Mouse (Mus musculus) Patski (cell line): ENCODE measurements around the gene Csnk2b. TPM values are rescaled to one million over a fixed set of nuclear protein-coding genes. Genes with fewer than 3 reads are reported as not detected.

ENCODE experiments used
- ATAC-seq: fragments of 100-300 bp; one replicate; pipeline ENCODE4 v1.8.0; 2021
- CTCF ChIA-PET: fragments of 350-600 bp; sonication (Branson Sonifier 250); formaldehyde crosslinking; loops from one replicate; lab custom pipeline; 2022; ENCODE audit warnings: inconsistent platforms; lab: Charles Lee
- POLR2A ChIA-PET: fragments of 350-600 bp; sonication (Branson Sonifier 250); formaldehyde crosslinking; loops from one replicate; lab custom pipeline; 2022; ENCODE audit warnings: antibody characterized with exemption, inconsistent platforms; lab: Charles Lee
- DNase-seq: peaks from one replicate; pipeline ENCODE4 v3.0.0-alpha.2; 2011; ENCODE audit warnings: low read depth, low spot score
- H3K27me3 ChIP-seq: fragments of 371-371 bp; one replicate; pipeline ENCODE4 v1.5.1; 2021
- CTCF ChIP-seq: fragments of 100-300 bp; IDR thresholded peaks from one replicate; pipeline ENCODE4 v1.5.1; 2021
- in situ Hi-C: fragments of 300-500 bp; cut with MboI; formaldehyde crosslinking; loops from 3 replicates; pipeline ENCODE4 v1.11.1; 2018; ENCODE audit warnings: low pct_unique_long_range_greater_than_20kb, mixed read lengths
- polyA plus RNA-seq: library from polyadenylated mRNA; unstranded; gene quantifications from one replicate; pipeline ENCODE4 v1.2.3, GENCODE M21; 2021

Gene Csnk2b
- polyA plus RNA-seq, 1 experiment from 2014 or later: 254 TPM

DNA sequence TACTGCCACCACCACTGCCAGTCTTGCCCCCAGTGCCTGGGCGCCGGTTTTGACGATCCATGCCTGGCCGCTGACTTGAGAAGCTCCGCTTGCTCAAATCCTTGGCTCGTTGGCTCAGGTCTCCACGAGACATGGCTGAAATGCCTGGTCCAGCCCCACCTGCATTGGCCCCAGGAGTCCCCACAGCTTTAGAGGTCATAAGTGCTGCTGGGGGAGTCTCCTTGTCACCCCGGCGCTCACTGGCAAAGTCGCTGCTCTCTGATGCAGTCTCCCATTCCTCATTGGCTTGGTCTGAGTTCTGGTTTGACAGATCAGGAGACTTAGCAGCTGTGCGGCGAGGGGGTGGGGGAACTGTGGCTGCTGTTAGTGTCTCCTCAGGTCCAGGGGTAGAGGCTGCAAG, 33.6 kb upstream of the Csnk2b start:
- no peaks in the 10 kb centered on the region for H3K27me3 ChIP-seq
- in situ Hi-C loops: no loop called here
- TF ChIP-seq CTCF: no peak
- no peak for ATAC-seq
- CTCF ChIA-PET: interaction anchor here (0.8 to 1.7 kb wide), 4 partner anchors 11 to 19 kb away, joined by 3 to 6 read pairs (median 3); no protein-coding TSS in a partner anchor
- DNase-seq: no peak
- POLR2A ChIA-PET: interaction anchor here (0.8 to 1.8 kb wide), 2 partner anchors 9 to 12 kb away, joined by 3 to 6 read pairs; no protein-coding TSS in a partner anchor

DNA sequence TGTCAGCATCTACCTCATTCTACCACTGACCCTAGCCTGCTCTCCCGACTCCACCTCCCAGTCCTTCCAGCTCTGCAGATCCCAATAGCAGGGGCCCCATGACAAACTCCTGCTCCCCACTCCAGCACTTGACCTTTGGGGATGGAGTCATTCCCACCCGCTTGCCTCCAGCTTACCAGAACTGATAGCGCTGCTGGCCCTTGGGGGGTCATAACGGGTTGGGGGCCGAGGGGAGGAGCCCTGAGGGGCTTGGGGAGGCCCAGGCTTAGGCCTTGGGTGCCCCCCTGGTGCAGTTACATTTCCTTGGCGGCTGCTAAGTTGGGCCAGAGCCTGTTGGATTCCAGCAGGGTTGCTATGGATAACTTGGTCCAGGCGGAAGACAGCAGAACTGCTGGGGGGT, 32.8 kb upstream of the Csnk2b start:
- ATAC-seq: no peak
- H3K27me3 ChIP-seq: no peaks in the 10 kb centered on the region
- TF ChIP-seq CTCF: no peak
- in situ Hi-C loops: no loop called here
- DNase-seq: no peak
- POLR2A ChIA-PET: interaction anchor here (1.3 to 1.8 kb wide), 2 partner anchors 9 kb away, joined by 4 to 6 read pairs; no protein-coding TSS in a partner anchor
- CTCF ChIA-PET: no interaction called here

DNA sequence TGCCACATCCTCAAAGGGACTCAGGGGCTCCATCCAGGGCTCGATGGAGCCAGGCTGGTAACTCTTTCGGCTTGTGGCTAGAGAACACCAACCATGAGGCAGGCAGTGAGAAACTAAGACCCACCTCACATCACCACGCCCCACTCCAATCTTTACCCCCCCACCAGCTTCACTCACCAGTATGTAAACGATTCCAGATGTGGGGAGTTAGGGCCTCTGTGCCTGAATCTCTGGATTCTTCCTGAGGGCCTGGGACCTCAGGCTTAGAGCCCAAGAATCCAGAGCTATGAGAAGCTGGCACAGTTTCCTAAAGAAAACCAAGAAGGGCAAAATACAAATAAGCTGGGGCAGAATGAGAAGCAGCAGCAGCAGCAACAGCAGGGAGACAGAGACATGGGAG, 32.1 kb upstream of the Csnk2b start:
- no peak for TF ChIP-seq CTCF
- no peaks in the 10 kb centered on the region for H3K27me3 ChIP-seq
- in situ Hi-C loops: no loop called here
- DNase-seq (no peak), ATAC-seq (no peak)
- ChIA-PET POLR2A (interaction anchor here (1.3 kb wide), 1 partner anchor 9 kb away, joined by 4 read pairs; no protein-coding TSS in a partner anchor), CTCF (no interaction called here)

DNA sequence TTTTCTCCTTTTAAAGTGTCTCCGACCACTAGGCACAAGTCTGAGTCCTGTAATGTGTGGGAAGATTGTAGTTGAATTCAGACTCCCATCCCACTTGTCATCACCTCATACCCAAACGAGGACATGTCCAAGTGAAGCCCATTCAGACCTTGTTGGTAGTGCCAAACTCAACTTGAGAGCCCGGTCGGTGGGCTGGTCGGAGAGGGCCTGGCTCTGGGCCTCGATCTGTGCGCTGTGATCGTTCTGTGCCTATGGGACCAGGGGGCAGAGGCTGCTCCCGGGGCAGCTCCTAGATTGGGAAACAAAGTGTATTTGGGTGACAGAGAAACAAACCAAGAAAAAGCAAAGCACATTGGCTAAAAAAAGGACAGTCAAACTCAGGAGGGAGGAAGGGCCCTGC, 31.2 kb upstream of the Csnk2b start:
- ChIA-PET POLR2A (interaction anchor here (1.2 kb wide), 1 partner anchor 10 kb away, joined by 5 read pairs; no protein-coding TSS in a partner anchor), CTCF (interaction anchor here (1.2 kb wide), 1 partner anchor 9 kb away, joined by 4 read pairs; no protein-coding TSS in a partner anchor)
- DNase-seq: no peak
- no peak for TF ChIP-seq CTCF
- ATAC-seq: no peak
- no peaks in the 10 kb centered on the region for H3K27me3 ChIP-seq
- in situ Hi-C loops: no loop called here

DNA sequence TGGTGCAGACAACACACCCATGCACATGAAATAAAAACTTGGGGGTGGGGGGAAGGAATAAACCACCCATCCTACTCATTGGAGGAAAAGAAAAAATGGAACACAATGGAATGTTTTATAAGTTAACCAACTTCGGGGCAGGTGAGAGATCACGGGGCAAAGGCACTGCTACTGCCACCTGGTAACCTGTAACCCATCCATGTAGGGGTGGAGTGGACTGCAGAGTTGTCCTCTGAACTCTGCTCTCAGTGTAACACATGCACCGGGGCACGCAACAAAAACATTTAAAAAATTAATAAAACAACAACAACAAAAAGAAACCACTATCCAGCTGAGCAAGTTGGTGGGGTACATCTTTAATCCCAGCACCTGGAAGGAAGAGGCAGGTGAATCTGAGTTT, 30.3 kb upstream of the Csnk2b start:
- no peak for ATAC-seq
- ChIA-PET CTCF (interaction anchor here (1.2 kb wide), 1 partner anchor 10 kb away, joined by 4 read pairs; no protein-coding TSS in a partner anchor), POLR2A (interaction anchor here (1.2 kb wide), 1 partner anchor 11 kb away, joined by 5 read pairs; no protein-coding TSS in a partner anchor)
- no peak for DNase-seq
- TF ChIP-seq CTCF: no peak
- H3K27me3 ChIP-seq: no peaks in the 10 kb centered on the region
- in situ Hi-C loops: no loop called here

DNA sequence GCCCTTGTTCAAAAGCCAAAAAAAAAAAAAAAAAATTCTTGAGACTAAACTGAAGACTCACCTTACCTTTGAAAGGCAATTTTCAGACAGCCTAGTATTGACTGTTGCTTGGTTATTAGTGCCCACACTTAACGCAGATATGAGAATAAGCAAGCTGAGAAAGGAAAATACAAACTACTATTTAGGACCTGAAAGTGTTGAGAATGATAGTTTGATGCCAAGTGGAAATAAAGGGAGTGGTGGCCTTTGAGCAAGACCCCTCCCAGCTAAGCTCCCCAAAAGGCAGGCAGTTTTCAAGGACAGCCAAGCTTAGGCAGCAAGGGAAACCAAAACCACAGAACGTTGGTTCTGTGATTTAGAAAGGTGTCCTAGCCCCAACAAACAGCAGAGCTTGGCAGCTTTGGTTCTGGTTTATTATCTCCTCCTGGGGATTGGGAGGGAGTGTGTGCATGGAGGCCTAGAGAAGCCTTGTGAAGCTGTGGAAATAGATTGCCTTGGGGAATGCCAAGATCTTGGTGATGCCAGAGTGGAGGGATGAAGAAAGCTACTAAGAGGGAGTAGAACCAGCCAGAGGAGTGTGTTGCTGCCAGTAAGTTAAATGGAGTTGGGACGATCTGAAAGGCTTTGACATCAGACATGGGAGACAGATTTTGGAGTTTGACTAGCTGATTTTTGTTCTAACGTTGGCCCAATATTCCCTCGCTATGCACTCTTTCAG, 26.2 kb upstream of the Csnk2b start:
- no peaks in the 10 kb centered on the region for H3K27me3 ChIP-seq
- ATAC-seq (no peak), DNase-seq (no peak)
- CTCF ChIA-PET: interaction anchor here (1.1 kb wide), 1 partner anchor 18 kb away, joined by 3 read pairs; no protein-coding TSS in a partner anchor
- POLR2A ChIA-PET: interaction anchor here (0.7 to 3.7 kb wide), 6 partner anchors 9 to 216 kb away, joined by 5 to 17 read pairs (median 7); partner anchors contain the start of gene Prrc2a
- in situ Hi-C loops: loop anchor here (25.0 kb wide), 1 partner anchor 511 kb away; the partner anchor contains the start of genes Atf6b, Fkbpl, Ppt2 and Prrt1
- TF ChIP-seq CTCF: no peak

DNA sequence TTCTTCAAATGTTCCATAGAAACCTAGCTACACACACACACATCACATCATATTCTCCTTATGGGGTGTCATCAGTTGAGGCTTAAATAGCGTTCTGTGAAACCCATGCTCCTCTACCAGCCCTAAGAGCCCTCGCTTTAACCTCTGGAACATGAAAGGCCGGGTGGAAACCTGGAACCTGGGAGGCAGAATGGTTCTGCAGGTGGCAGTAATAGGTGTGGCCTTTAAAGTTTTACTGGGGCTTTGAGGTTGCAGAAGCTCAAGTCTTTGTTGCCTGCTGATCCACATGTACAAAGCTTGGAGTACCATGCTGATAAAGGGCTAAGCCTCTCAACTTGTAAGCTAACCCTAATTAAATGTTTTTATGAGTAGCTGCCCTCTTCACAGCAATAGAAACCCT, 25.5 kb upstream of the Csnk2b start:
- ChIA-PET CTCF (interaction anchor here (0.7 to 1.1 kb wide), 2 partner anchors 12 to 18 kb away, joined by 3 read pairs; no protein-coding TSS in a partner anchor), POLR2A (interaction anchor here (0.7 to 3.7 kb wide), 6 partner anchors 10 to 215 kb away, joined by 5 to 17 read pairs (median 7); partner anchors contain the start of gene Prrc2a)
- no peak for TF ChIP-seq CTCF
- ATAC-seq (no peak), DNase-seq (no peak)
- in situ Hi-C loops: loop anchor here (25.0 kb wide), 1 partner anchor 510 kb away; the partner anchor contains the start of genes Atf6b, Fkbpl, Ppt2 and Prrt1
- H3K27me3 ChIP-seq: no peaks in the 10 kb centered on the region

DNA sequence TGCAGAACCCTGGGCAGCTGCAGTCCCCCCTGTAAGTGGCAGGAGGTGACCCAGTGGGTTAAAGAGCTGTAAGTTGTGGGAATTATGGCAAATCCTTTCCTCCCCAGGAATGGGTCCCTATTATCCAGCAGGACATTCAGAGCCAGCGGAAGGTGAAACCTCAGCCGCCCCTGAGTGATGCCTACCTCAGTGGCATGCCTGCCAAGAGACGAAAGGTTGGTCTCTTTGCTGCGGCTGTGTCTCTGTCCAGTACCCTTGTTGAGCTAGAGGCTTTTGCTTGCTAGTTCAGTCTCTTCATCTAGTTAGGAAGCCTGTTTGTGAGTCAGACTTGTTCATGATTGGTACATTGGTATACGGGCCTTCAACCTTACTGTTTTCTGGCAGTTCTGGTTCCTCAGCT, 24.3 kb upstream of the Csnk2b start:
- DNase-seq (no peak), ATAC-seq (no peak)
- TF ChIP-seq CTCF: no peak
- CTCF ChIA-PET: interaction anchor here (0.7 to 0.9 kb wide), 2 partner anchors 8 to 22 kb away, joined by 3 to 4 read pairs; no protein-coding TSS in a partner anchor
- POLR2A ChIA-PET: interaction anchor here (1.8 to 3.7 kb wide), 2 partner anchors 9 to 13 kb away, joined by 11 to 17 read pairs; no protein-coding TSS in a partner anchor
- in situ Hi-C loops: loop anchor here (25.0 kb wide), 1 partner anchor 509 kb away; the partner anchor contains the start of genes Atf6b, Fkbpl, Ppt2 and Prrt1
- H3K27me3 ChIP-seq: no peaks in the 10 kb centered on the region

DNA sequence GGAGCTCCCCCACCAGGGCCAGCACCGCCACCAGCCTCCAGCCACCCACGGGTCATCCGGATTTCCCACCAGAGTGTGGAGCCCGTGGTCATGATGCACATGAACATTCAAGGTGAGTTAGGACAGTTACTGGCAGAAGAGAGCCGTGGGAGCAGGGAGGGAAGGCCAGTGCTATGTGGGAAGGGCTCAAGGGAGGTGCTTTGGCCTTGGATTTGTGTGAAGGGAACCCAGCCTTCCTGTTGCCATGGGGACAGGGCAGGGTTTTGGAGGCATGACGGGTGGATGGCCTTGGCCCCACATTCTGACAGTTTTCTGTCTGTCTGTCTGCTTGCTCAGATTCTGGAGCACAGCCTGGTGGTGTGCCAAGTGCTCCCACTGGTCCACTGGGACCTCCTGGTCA, 20.1 kb upstream of the Csnk2b start:
- DNase-seq (no peak), ATAC-seq (no peak)
- POLR2A ChIA-PET: no interaction called here
- H3K27me3 ChIP-seq: no peaks in the 10 kb centered on the region
- CTCF ChIA-PET: interaction anchor here (1.7 kb wide), 1 partner anchor 14 kb away, joined by 6 read pairs; no protein-coding TSS in a partner anchor
- in situ Hi-C loops: loop anchor here (25.0 kb wide), 1 partner anchor 505 kb away; the partner anchor contains the start of genes Atf6b, Fkbpl, Ppt2 and Prrt1
- no peak for TF ChIP-seq CTCF

DNA sequence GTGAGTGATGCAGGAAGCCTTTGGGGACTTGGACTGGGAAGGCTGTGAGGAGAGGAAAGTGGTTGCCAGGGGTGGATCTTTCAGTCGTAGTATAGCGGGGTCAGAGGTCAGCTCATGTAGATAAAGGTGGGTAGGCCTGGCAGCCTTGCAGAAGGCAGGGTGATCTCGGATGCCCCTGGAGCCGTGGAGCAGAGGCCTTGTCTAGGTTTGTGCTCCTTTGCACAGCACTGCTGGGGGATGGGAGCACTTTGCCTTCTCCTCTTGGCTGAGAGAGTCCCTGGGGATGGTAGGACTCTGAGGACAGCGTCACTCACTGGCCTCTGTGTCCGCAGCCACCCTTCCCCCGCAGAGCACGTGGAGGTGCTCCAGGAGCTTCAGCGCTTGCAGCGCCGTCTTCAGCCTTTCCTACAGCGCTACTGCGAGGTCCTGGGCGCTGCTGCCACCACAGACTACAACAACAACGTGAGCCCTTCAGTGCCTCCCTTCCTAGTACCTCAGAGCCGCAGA, 18.7 kb upstream of the Csnk2b start:
- TF ChIP-seq CTCF: no peak
- no peaks in the 10 kb centered on the region for H3K27me3 ChIP-seq
- ATAC-seq: no peak
- DNase-seq: no peak
- ChIA-PET CTCF (no interaction called here), POLR2A (no interaction called here)
- in situ Hi-C loops: loop anchor here (25.0 kb wide), 1 partner anchor 503 kb away; the partner anchor contains the start of genes Atf6b, Fkbpl, Ppt2 and Prrt1
